Mouse (Mus musculus) liver, embryonic 14.5 days (tissue): ENCODE data around the gene Hist1h1d.

Experiments
- CTCF ChIP-seq: IDR thresholded peaks from 2 replicates; pipeline ENCODE4 v1.5.1; 2016; ENCODE audit warnings: antibody characterized with exemption, low read depth, control low read depth
- EP300 ChIP-seq: IDR thresholded peaks from 2 replicates; pipeline ENCODE4 v1.6.1; 2016; ENCODE audit warnings: antibody characterized with exemption, low read depth

- TF ChIP-seq EP300 (no peak), CTCF (no peak)
Measured at GRCm38 (mm10) chr13:23554393-23554792, 1.3 kb downstream of the Hist1h1d start.
